Mouse (Mus musculus) kidney, embryonic 14.5 days (tissue): Measurements from ENCODE around the gene Tmpo. TPM values are rescaled to one million over a fixed set of nuclear protein-coding genes. Genes with fewer than 3 reads are reported as not detected.

Source experiments
- ATAC-seq: fragments of 200-750 bp; cut with Nextera tagmentation; 2 replicates; pipeline ENCODE4 v1.8.0; 2017; ENCODE audit warnings: moderate number of reproducible peaks, mild to moderate bottlenecking, moderate TSS enrichment, moderate library complexity; ENCODE audit not compliant: low FRiP score, low TSS enrichment
- H3K27ac ChIP-seq: fragments of 300-500 bp; sonication (generic); 2 replicates; pipeline ENCODE4 v1.5.1; 2014; ENCODE audit warnings: low read depth, mild to moderate bottlenecking, low read length, moderate library complexity, mixed read lengths
- H3K27me3 ChIP-seq: fragments of 300-500 bp; sonication (generic); 2 replicates; pipeline ENCODE4 v1.6.1; 2014; ENCODE audit warnings: mild to moderate bottlenecking, low read length; ENCODE audit not compliant: control insufficient read depth, insufficient read depth
- H3K36me3 ChIP-seq: fragments of 300-500 bp; sonication (generic); 2 replicates; pipeline ENCODE4 v1.6.1; 2014; ENCODE audit warnings: low read length, mixed read lengths; ENCODE audit not compliant: control insufficient read depth, insufficient read depth
- H3K4me1 ChIP-seq: fragments of 300-500 bp; sonication (generic); 2 replicates; pipeline ENCODE4 v1.6.1; 2014; ENCODE audit warnings: low read length, mixed read lengths; ENCODE audit not compliant: control insufficient read depth, insufficient read depth
- H3K4me2 ChIP-seq: fragments of 300-500 bp; sonication (generic); replicated peaks from 2 replicates; pipeline ENCODE4 v1.6.1; 2014; ENCODE audit warnings: low read depth, mild to moderate bottlenecking, low read length
- H3K4me3 ChIP-seq: fragments of 300-500 bp; sonication (generic); 2 replicates; pipeline ENCODE4 v1.5.1; 2014; ENCODE audit warnings: mild to moderate bottlenecking, low read length
- H3K9ac ChIP-seq: fragments of 300-500 bp; sonication (generic); 2 replicates; pipeline ENCODE4 v1.6.1; 2014; ENCODE audit warnings: low read depth, mild to moderate bottlenecking, low read length, moderate library complexity
- H3K9me3 ChIP-seq: fragments of 300-500 bp; sonication (generic); 2 replicates; pipeline ENCODE4 v1.6.1; 2016; ENCODE audit warnings: low read length; ENCODE audit not compliant: control insufficient read depth
- WGBS: fragments of 180-500 bp; shearing (Covaris S2); extraction: QIAGEN DNeasy Blood & Tissue Kit; methylation state at CpG from one replicate; pipeline ENCODE4 v1.1.7; 2014; 5-methylcytosine and 5-hydroxymethylcytosine counted together
- polyA plus RNA-seq: library from polyadenylated mRNA; unstranded; fragments of >200 nt; fragmentation: Nextera tagmentation; extraction: Ambion mirVana; gene quantifications from 2 replicates; pipeline ENCODE4 v1.2.1, GENCODE M21; 2014

Tmpo gene
- polyA plus RNA-seq: 293 and 328 TPM in 2 replicates

DNA sequence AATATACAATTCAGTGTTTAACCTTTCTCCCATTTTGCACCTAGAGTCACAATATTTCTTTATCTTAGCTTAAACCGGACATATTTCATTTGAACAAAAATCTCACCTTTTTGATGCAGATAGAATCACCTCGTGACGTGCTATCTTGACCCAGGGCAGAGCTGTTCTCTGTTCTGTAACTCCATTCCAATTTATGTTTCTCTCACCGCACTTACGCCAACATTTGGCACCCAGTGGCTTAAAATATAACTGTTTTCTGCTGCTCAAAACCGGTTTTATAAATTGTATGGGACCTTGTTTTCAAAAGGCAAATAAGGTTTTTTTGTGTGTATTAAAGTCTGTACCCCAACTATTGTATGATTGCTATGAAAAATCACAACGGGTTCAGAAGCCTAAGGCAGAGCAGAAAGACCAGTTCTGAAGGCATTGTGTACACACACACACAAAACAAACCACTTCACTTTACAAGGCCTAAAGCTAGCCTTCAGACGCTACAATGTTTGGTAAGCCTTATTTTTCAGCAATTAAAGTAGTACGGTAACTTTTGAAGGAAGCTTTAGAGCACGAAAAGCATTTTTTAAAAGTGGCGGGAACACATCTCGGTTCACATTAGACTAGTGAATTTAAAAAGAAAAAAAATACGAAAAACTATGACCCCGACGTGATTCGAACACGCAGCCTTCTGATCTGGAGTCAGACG is at the start of gene Tmpo:
Gene Tmpo, minus strand, starts transcription at position 555 of the 700 bp plus-strand sequence.
- H3K4me1 ChIP-seq: peaks cover 19% of the 10 kb centered on the region
- WGBS: 8% methylated on average over 18 of the region's 18 CpGs
- H3K4me3 ChIP-seq: peak within 1 kb of the TSS; percentile 43
- H3K27ac ChIP-seq: peak within 1 kb of the TSS; percentile 97
- H3K9ac ChIP-seq: peak within 1 kb of the TSS; percentile 66
- no peaks in the 10 kb centered on the region for H3K9me3 ChIP-seq
- peak; percentile 5; the same call in 1 of the 2 replicates for ATAC-seq
- peak within 1 kb of the TSS; percentile 49 for H3K4me2 ChIP-seq
- H3K36me3 ChIP-seq: no peaks in the 10 kb centered on the region
- no peaks in the 10 kb centered on the region for H3K27me3 ChIP-seq

DNA sequence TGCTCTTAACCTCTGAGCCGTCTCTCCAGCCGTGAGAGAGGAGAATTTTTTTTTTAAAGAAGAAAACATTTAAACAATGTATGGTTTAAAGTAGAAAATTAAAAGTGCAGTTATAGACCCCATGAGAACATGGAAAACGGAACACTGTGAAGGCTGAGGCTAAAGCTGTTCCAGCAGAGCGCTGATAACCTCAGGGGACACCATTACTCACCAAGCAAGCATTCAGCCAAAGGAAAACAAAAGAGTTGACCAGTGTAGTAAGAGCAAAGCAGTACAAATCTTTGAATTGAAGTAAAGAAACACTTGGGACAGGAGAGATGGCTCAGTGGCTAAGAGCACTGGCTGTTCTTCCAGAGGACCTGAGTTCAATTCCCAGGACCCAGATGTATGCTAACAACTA is 49.3 kb upstream of the Tmpo start:
- Histone ChIP-seq H3K36me3 (no peaks in the 10 kb centered on the region), H3K27me3 (no peaks in the 10 kb centered on the region), H3K9ac (no peak overlapping the region), H3K4me3 (no peak overlapping the region), H3K9me3 (no peaks in the 10 kb centered on the region), H3K4me1 (peaks cover 6% of the 10 kb centered on the region; the same call in 1 of the 2 replicates), H3K27ac (peak overlapping the region; percentile 82), H3K4me2 (no peak overlapping the region)
- ATAC-seq: peak; percentile 69; the same call in 1 of the 2 replicates
- WGBS: 35% methylated on average over 4 of the region's 4 CpGs

DNA sequence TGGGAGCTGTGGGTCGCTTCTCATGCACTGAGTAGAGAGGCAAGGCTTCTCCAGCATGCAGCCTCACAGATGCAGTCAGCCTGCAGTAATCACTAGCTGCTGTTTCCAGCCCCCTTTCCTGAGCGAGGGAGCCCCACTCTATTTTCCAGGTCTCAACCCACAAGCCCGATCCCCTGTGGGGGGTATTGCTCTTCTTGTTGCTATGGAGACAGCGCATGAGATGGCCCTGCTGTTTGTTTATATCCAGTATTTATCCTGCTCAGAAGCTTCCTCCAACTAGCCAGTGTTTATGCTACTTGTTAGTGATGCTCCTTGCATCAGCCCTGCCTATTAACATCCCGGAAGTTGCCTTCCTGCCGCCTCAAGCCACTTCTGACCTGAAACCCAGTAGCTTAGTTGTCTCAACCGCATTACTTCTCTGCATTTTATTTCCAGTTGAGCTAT is 48.4 kb upstream of the Tmpo start:
- Histone ChIP-seq H3K4me2 (peak overlapping the region; percentile 28), H3K9ac (peak overlapping the region; percentile 19; the same call in 1 of the 2 replicates), H3K9me3 (no peaks in the 10 kb centered on the region), H3K27ac (peak overlapping the region; percentile 82), H3K4me3 (no peak overlapping the region), H3K36me3 (no peaks in the 10 kb centered on the region), H3K27me3 (no peaks in the 10 kb centered on the region), H3K4me1 (peaks cover 6% of the 10 kb centered on the region; the same call in 1 of the 2 replicates)
- ATAC-seq: peak; percentile 81
- 30% methylated on average over 7 of the region's 7 CpGs for WGBS

DNA sequence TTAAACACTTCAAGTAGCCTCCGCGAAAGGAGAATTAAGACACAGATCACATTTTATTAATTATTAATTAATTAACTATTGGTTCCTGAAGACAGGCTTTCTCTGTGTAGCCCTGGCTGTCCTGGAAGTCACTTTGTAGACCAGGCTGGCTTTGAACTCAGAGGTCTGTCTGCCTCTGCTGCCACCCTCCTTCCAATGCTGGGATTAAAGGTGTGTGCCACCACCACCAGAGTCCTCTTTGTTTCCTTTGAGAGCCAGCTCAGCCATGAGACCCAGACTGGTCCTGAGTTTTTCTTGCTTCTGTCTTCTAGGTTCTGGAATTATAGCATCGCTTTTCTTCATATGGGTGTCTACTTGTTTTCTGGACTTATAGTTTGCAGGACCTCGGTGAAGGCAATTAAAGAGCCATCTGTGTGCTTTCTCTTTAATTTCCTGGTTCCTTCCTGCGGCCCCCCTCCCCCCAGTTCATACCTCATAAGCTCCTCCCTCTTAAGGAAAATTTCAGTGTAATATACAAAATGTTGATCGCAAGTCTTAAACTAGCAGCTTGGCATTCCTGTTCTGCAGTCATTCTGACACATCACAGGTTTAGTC is 47.9 kb upstream of the Tmpo start:
- H3K9me3 ChIP-seq: no peaks in the 10 kb centered on the region
- no peaks in the 10 kb centered on the region for H3K36me3 ChIP-seq
- ATAC-seq: no peak
- H3K4me2 ChIP-seq: peak overlapping the region; percentile 28
- H3K27ac ChIP-seq: peak overlapping the region; percentile 82
- H3K4me1 ChIP-seq: peaks cover 6% of the 10 kb centered on the region; the same call in 1 of the 2 replicates
- 49% methylated on average over 6 of the region's 6 CpGs for WGBS
- no peak overlapping the region for H3K4me3 ChIP-seq
- no peaks in the 10 kb centered on the region for H3K27me3 ChIP-seq
- H3K9ac ChIP-seq: no peak overlapping the region

DNA sequence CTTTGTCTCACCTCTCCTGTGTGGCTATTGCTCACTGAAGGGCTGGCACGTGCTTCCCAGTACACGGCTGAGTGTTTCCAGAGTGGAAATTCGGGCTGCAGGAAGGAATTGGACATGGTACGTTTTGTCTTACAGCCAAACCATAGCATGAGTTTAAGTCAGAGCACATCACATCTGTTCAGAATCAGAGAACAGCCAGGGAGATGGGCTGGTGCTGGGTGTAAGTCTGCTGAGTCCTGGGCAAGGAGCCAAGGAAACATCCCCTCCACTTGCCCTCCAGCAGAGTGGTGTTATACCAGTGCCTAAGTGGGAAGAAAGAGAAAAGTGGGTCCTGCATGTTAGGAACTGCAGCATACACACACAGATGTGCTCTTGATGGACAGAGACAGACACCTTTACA is 45.9 kb upstream of the Tmpo start:
- WGBS: 66% methylated on average over 4 of the region's 4 CpGs
- peaks cover 6% of the 10 kb centered on the region; the same call in 1 of the 2 replicates for H3K4me1 ChIP-seq
- H3K36me3 ChIP-seq: no peaks in the 10 kb centered on the region

DNA sequence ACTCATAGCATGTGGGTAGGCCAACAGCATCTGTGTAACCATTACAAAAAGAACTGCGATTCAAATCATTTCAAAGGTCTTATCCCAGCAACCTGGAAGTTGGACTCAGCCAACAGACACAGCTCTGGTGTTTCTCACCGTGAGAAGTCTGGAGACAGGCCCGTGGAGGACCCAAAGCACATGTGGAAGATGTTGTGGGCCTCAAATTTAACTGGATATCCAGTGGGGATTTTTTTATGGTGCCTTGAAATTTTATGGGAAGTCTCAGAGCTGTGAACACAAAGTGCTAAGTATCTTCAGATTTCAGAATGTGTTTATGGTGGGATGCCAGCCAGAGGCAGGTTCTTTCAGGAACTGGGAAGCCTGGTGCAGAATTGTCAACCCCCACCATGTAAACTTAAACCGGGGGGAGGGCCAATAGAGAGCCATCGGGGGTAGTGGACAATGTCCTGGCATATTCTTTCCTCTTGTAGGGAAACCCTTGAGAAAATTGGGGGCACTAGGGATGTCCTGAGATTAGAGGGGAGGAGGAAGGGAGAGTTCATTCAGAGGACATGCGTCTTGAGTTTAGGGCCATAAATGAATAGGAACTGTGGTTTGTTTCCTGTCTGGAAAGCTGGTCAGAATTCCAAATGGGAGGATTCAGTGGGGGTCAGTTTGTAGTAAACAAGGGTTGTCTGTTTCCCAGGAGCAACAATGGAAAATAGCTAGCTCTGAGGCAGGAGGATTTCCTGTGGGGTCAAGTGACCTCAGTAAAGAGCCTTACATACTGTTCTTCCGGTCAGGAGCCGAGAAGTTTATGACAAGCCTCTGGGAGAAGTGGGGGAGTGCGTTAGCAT is 41.5 kb upstream of the Tmpo start:
- H3K27ac ChIP-seq: 0 out of 2 replicates have a peak overlapping the region, but pooled peaks have one; percentile 47
- H3K4me2 ChIP-seq: no peak overlapping the region
- ATAC-seq: peak; percentile 60; the same call in 1 of the 2 replicates
- H3K4me3 ChIP-seq: no peak overlapping the region
- H3K9me3 ChIP-seq: no peaks in the 10 kb centered on the region
- no peaks in the 10 kb centered on the region for H3K4me1 ChIP-seq
- 41% methylated on average over 9 of the region's 9 CpGs for WGBS
- H3K36me3 ChIP-seq: no peaks in the 10 kb centered on the region
- no peaks in the 10 kb centered on the region for H3K27me3 ChIP-seq
- H3K9ac ChIP-seq: no peak overlapping the region

More for the DNA sequence above, 45.9 kb upstream of the Tmpo start:
- H3K4me2 ChIP-seq: no peak overlapping the region
- H3K9me3 ChIP-seq: no peaks in the 10 kb centered on the region
- H3K4me3 ChIP-seq: no peak overlapping the region
- no peak overlapping the region for H3K9ac ChIP-seq
- no peak for ATAC-seq
- no peaks in the 10 kb centered on the region for H3K27me3 ChIP-seq
- H3K27ac ChIP-seq: no peak overlapping the region

DNA sequence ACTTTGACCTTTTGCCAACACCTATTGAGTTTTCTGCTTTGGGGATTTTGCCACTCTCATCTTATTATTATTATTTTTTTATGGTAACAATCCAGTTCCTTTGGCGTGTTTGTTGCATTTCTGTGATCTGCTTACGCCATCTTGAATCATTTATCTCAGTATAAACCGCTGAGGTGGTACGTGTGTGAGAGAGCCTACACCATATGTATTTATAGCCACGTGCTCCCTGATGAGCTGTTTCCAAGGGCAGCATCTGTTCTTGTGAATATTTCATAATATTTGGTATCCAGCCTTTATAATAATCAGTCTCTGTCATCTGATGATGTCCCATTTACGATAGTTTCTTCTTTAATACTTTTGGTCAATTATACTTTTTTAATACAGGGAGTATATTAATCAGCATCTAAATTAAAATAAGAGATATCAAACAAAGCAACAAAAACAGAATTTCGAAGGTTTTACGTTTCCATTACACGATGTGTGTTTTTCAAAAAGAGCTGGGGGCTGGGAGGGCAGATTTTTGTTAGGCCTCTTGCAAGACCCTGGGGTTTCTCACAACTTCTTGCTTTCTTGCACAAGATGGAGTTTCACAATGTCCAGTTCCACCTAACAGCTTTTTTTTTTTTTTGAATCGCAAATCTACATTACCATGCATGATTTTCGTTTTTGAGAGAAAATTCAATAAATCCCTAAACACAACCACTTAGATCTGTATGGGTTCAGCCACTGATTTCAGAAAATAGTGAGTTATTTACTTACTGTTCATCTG is 28.0 kb upstream of the Tmpo start:
- Histone ChIP-seq H3K27ac (no peak overlapping the region), H3K9ac (no peak overlapping the region), H3K36me3 (no peaks in the 10 kb centered on the region), H3K4me3 (no peak overlapping the region), H3K9me3 (no peaks in the 10 kb centered on the region), H3K4me1 (no peaks in the 10 kb centered on the region), H3K27me3 (no peaks in the 10 kb centered on the region), H3K4me2 (no peak overlapping the region)
- 88% methylated on average over 11 of the region's 11 CpGs for WGBS
- ATAC-seq: no peak

DNA sequence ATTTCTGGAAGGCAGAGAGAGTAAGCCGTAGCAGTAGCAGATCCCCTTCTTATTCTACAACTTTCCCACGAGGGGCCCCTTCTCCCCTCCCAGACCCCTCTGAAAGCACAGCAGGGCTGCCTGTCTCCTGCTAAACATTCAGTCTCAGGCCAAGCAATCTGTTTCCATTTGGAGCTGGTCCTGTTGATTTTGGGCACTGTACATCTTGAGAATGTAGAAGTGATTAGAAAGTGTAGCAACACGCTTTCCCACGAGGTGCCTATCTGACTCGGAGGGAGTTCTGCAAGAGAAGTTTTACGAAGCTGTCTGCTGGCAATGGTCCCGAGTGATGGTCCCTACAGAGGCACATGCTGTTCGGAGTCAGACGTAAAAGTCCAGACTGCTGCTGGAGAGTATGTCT is 27.3 kb upstream of the Tmpo start:
- Histone ChIP-seq H3K9ac (no peak overlapping the region), H3K4me2 (no peak overlapping the region), H3K27me3 (no peaks in the 10 kb centered on the region), H3K36me3 (no peaks in the 10 kb centered on the region), H3K27ac (no peak overlapping the region), H3K4me3 (no peak overlapping the region), H3K4me1 (no peaks in the 10 kb centered on the region), H3K9me3 (no peaks in the 10 kb centered on the region)
- no peak for ATAC-seq
- 68% methylated on average over 9 of the region's 9 CpGs for WGBS
